Mouse (Mus musculus): ENCODE measurements around the gene 2310061N02Rik.
"Not testable (repeated sequence)": the region's sequence is repeated elsewhere in the genome, so short reads cannot be mapped to it uniquely, and the experiment has no call there.

The 2310061N02Rik gene

DNA sequence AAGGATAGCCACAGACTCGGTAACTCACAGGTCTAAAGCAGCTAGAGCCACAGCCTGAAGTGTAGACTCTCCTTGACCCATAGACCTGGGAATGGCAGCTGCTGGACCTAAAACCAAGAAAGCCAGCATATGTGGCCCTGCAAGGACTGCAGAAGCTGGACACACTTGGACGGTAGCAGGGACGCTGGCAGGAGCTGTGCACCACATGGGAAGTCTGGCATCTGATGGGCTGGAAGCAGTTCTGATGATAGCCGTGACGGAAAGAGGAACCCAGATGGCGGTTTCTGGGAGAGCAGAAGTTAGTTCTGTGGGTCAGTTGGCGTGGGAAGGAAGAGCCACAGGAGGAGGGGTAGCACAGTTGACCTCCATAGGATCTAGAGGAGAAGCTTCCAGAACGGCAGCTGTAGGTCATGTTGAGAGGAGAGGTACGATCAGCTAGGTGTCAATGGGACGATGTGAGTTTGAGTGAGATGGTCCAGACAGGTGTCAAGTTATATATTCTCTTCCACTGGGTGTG is at the start of gene 2310061N02Rik:
2310061N02Rik (minus strand) TSS at position 467 of the 517 bp plus-strand sequence.
- in situ Hi-C loops (cut with MboI, MseI), result no loop called here

DNA sequence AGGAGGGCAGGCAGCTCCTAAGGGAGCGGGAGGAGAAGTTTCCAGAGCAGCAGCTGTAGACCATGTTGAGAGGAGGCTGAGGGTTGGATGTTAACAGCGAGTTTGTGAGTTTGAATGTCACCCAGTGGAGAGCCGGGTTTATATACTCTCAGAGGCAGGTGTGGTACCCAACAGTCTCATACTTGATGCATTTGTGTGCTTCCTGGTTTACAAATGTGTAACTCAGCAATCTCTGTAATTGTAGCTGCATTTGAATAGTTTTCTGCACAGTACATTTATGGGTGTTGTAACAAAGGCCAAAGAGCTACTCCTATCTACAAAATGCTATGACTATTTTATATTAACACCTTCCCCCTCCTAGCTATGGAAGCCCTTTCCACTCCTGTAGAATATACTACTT is 43.8 kb upstream of the 2310061N02Rik start, which contains the start of gene Krtap13:
Krtap13 (minus strand) TSS at position 101 of the 400 bp plus-strand sequence.
- in situ Hi-C loops (cut with MboI, MseI), result not testable (repeated sequence)

DNA sequence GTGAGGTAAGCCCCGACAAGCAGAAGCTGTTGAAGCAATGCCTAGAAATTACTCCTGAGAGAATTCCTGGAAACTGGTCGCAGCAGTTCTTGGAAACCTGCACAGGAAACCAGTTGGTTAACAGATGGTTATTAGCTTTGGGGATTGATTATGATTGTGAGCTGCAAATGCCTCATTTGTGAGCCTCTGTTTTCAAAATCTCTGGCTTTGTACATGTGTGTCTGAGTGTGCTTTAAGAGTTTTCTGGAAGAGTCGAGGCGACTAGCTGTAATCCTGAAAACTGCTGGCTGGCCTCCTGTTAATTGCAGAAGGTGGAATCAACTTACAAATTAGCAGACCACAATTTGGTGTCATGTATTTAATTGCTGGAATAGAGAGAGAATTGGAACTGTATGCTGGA is 40.2 kb upstream of the 2310061N02Rik start:
- in situ Hi-C loops (cut with MboI, MseI), result no loop called here

DNA sequence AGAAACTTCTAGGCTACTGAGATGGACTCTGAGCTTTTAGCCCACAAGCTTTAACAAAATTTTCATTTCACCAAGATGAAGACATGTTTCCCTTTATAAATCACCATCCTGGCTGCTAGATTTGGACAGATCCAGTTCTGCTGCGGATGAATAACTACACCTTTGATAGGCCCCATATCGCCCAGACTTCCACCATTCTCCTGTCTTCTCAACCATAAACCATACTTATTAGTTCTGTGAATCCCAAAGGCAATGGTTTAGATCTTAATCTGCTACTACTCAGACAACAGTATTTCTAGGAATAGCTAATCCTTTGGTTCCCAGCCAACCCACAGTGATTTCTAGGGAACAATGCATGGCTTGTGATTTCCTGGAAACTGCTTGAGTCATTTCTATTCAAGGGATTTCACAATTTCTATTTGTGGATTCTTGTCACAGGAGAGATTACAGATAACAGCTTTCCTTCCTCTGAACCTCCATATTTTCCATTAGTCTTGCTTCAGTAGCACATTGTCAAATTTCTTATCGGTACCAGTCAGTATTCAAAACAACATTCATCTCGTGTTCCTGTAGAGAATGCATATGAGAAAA is 37.1 kb upstream of the 2310061N02Rik start:
- in situ Hi-C loops (cut with MboI, MseI), result no loop called here

DNA sequence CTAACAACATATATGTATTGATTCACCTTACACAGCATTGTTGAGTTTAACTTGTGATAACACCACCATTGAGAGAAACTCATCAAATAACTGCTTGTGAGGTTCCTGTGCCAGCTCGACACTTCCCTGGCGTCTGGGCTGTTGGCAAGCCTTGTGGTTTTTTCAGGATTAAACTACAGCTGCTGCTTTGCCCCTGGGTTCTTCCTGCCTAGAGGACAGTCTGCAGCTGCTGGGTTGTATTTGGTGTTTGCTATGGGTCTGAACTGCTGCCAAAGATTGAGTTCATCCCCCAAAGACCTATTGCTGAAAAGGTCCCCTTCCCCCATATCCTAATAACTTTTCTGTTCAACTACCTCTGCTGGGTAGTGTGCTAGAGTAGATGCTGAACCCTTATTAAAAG is 27.6 kb upstream of the 2310061N02Rik start:
- in situ Hi-C loops (cut with MboI, MseI), result no loop called here

DNA sequence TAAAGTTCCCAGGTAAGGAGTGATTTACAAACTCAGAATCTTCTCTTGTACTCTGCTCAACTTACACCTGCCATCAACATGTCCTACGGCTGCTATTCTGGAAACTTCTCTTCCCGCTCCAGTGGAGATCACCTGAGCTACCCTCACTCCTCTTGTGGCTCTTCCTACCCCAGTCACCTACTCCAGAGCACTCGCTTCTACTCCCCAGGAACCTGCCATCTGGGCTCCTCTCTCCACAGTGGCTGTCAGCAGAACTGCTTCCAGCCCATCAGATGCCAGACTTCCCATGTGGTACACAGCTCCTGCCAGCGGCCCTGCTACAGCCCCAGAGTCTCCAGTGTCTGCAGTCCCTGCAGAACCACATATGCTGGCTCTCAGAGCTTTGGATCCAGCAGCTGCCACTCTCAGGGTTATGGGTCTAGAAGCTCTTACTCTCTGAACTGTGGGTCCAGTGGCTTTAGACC is 21.1 kb upstream of the 2310061N02Rik start, which contains the start of gene Krtap13-1:
Krtap13-1 (plus strand) TSS at position 51 of the 464 bp plus-strand sequence.
- in situ Hi-C loops (cut with MboI, MseI), result no loop called here

DNA sequence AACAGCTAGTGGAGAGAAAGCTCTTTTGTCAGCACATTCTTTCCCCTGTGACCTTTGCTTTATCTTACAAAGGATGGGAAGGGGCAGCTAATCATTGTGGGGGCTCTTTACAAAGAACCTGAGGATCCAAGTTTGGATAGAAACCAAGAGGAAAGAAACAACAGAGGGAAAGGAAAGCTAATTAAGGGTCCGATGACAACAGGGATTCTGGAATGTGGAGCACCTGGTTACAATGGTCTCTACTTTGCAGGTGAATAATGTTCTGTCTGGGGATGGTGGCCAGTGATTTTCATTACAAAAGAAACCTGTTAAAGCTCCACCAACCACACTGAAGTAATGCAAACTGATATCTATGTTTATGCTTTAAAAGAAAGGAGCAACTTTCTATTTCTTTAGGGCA is 12.3 kb upstream of the 2310061N02Rik start:
- in situ Hi-C loops (cut with MboI, MseI), result no loop called here

DNA sequence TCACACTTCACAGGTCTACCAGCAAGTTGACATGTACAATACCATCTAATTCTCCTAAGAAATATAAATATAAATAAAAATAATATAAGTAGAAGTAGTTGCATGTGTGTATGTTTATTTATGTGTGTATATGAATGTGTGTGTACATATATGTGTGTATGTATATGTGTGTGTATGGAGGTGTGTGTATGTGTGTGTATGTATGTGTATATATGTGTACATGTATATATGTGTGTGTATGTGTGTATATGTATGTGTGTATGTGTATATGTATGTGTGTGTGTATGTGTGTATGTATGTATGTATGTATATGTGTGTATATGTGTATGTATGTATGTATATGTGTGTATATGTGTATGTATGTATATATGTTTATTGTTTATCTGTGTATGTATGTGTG is 8.8 kb upstream of the 2310061N02Rik start:
- in situ Hi-C loops (cut with MboI, MseI), result no loop called here

DNA sequence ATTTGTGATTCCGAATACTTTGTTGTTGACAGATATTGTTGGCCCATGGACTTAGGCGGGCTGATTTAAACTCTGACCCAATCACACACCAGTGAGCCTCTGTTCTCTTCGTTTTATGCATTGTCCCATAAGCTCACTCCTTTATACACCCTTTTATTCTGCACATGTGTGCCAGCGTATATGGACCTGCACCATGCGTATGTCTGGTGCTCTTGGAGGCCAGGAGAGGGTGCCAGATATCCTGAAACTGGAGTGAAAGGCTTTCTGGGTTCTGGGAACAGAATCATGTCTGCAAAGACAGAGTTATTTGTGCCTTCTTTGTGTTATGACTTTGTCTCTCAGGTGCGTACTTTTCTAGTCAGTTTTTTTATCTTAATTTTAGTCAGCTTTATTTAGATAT is 3.5 kb upstream of the 2310061N02Rik start:
- in situ Hi-C loops (cut with MboI, MseI), result no loop called here

DNA sequence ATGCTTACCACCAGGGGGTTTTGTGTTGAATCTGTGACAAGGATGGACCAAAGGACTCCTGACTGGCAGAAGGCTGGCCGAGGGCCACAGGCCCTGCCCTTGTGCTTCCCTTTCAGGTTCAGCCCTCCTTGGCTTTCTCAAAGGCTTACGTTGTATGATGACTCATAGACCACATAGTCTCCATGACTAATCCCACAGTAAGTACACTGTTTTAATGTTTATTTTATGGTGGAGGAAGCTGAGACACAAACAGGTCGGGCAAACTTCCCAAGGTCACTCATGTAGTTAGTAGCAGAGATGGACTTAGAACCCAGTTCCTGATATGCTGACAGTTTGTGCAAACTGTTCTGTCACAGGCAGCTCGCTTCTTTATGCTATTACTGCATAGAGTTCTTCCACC is 3.0 kb upstream of the 2310061N02Rik start:
- in situ Hi-C loops (cut with MboI, MseI), result no loop called here

DNA sequence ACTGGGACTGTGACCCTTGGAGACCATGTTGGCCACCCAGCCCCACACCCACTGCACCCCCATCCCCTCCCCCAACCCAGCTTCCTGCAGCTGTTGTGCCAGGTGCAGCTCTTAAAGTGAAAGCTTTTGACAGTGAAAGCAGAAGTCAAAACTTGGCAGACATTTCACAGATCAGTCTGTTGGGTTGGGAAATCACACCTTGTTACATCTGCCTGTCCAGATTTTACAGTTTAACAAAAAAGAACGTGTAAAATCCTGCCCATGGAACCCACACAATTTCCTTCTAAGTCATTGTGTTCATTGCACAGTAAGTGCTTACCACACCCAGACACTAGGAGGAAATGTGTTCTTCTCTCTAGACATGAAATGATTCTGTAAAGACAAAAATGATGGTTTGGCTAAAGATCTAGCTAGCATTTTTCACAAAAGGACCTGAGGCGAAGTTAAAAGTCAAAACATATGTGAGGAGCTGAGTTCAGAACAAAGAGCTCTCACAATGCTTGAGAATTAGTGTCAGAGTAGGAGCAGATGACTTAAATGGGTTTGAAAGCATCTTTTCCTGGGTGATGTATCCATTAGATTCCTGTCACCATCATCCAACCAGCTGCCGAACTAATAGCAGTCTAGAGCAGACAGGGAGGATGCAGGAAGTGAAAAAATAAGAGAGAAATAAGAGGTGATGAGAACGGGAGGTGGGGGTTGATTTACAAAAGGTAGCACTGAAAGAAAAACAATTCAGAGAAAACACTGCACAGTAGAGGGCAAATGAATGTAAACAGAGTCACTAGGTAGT is 6.5 kb downstream of the 2310061N02Rik start:
- in situ Hi-C loops (cut with MboI, MseI), result no loop called here

DNA sequence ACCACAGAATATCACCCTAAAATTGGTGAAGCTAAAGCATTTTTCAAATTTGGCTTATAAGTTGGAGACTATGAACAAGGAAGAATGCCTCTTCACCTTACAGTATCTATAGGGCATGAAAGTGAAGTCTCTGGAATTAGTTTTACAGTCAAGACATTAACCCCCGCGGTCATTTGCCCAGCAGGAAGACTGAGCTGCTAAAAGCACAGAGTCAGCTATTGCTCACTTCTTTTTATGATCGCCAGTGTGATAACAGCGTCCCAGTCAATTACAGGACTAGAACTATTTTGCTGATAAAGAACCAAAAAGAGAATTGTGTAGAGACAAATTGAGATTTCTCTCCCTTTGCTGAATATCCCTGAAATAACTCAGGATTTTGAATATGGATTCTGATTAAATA is 11.5 kb downstream of the 2310061N02Rik start:
- in situ Hi-C loops (cut with MboI, MseI), result no loop called here

DNA sequence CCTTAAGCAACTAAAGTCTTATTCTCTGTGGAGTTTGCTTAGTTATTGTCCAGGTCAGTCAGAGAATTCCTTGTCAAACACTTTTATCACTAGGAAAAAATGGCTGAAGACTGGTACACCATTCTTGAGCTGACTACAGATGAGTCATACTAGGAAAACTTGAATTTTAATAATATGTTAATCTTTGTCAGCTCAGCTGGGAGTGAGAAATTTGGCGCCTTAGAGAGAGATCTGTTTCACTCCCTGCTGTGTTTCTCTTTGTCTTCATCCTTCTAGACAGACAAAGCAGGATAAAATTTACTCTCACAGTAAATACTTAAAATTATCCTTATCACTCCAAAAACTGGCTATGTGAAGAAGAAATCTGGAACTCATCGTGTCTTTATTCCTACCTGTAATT is 26.5 kb downstream of the 2310061N02Rik start:
- in situ Hi-C loops (cut with MboI, MseI), result no loop called here

DNA sequence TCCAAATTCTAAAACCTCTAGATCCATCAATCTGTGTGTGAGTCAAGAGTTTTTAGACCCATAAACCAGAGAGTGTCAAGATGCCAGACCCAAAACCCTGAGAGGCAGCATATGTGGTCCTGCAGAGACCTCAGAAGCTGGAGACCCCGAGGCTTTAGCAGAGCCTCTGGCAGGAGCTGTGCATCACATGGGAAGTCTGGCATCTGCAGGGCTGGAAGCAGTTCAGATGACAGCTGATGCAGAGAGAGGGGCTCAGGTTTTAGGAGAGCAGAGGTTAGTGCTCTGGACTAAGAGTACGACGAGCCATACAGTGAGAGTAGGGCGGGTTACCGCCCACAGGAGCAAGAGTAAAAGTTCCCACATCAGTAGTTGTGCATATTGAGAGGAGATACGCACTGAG is 28.7 kb downstream of the 2310061N02Rik start:
- in situ Hi-C loops (cut with MboI, MseI), result no loop called here

DNA sequence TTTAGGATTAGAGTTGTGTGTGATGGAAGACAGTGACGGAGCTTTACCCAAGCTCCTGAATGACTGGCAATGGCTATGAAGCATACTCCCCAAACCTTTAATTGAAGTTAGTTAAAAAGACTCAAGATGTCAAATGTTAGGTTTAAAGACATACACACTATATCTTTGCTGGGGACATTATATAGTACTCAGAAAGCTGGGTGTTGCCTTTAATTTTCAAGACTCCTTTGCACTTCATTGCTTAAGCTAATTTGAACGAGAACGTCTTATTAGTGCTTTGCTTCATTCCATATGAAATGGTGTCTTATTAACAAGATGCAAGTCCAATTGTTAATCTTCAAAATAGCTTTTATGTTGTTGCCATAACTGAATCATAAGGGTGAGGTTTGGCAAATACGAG is 36.2 kb downstream of the 2310061N02Rik start, which contains the start of gene Krtap27-1:
Krtap27-1 (minus strand) TSS at position 101 of the 400 bp plus-strand sequence.
- in situ Hi-C loops (cut with MboI, MseI), result no loop called here

DNA sequence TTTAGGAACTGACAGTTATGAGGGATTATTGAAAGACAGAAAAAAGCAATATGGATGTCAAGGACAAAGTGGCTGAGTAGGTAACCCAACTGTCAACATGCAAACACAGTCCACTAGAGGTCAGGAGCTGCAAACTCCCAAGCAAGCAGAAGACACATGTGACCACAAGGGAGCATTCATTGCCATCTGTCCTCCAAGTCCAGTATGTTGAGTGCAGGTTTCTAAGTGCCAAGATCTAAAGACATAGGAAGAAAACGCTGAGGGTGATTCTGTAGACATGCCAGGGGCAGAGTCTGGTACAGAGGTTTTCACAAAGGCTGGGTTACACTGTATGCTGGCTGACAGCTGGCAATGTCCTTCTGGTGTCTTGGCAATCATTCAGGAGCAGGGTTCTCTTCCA is 50.3 kb downstream of the 2310061N02Rik start:
- in situ Hi-C loops (cut with MboI, MseI), result no loop called here

All from regulatory T cell (primary cell).